Mouse (Mus musculus) hindbrain, postnatal 0 days (tissue): ENCODE measurements at regions not wholly inside any gene's neighbourhood (a gene's known extent, or its start where the extent isn't known, plus 50 kb on each side); places are given as distances from the start of the nearest gene placed in this dataset.

Experiments used
- ATAC-seq: fragments of 200-750 bp; cut with Nextera tagmentation; 2 replicates; pipeline ENCODE4 v1.8.0; 2017; ENCODE audit warnings: mild to moderate bottlenecking, moderate TSS enrichment, moderate library complexity
- DNase-seq: peaks from one replicate; pipeline ENCODE4 v3.0.0-alpha.2; 2015; ENCODE audit warnings: low spot score
- H3K27ac ChIP-seq: fragments of 300-500 bp; sonication (generic); 2 replicates; pipeline ENCODE4 v1.5.1; 2014; ENCODE audit warnings: mild to moderate bottlenecking
- H3K27me3 ChIP-seq: fragments of 300-500 bp; sonication (generic); 2 replicates; pipeline ENCODE4 v1.6.1; 2014; ENCODE audit warnings: low read length, mixed read lengths; ENCODE audit not compliant: insufficient read depth
- H3K36me3 ChIP-seq: fragments of 300-500 bp; sonication (generic); 2 replicates; pipeline ENCODE4 v1.6.1; 2014; ENCODE audit warnings: low read length, mixed read lengths; ENCODE audit not compliant: insufficient read depth
- H3K4me1 ChIP-seq: fragments of 300-500 bp; sonication (generic); 2 replicates; pipeline ENCODE4 v1.6.1; 2014; ENCODE audit warnings: antibody characterized with exemption, low read length, mixed read lengths; ENCODE audit not compliant: insufficient read depth
- H3K4me2 ChIP-seq: fragments of 300-500 bp; sonication (generic); 2 replicates; pipeline ENCODE4 v1.6.1; 2014; ENCODE audit warnings: low read depth, mild to moderate bottlenecking, low read length, moderate library complexity, mixed read lengths
- H3K4me3 ChIP-seq: fragments of 300-500 bp; sonication (generic); 2 replicates; pipeline ENCODE4 v1.5.1; 2014; ENCODE audit warnings: low read length
- H3K9ac ChIP-seq: fragments of 300-500 bp; sonication (generic); replicated peaks from 2 replicates; pipeline ENCODE4 v1.6.1; 2014; ENCODE audit warnings: mild to moderate bottlenecking, low read length, moderate library complexity, mixed read lengths
- H3K9me3 ChIP-seq: fragments of 300-500 bp; sonication (generic); 2 replicates; pipeline ENCODE4 v1.6.1; 2016; ENCODE audit warnings: low read length, mixed read lengths
- CTCF ChIP-seq: IDR thresholded peaks from 2 replicates; pipeline ENCODE4 v1.5.1; 2016; ENCODE audit warnings: antibody characterized with exemption, control low read depth, low read depth
- WGBS: fragments of 180-500 bp; shearing (Covaris S2); extraction: QIAGEN DNeasy Blood & Tissue Kit; methylation state at CpG from one replicate; pipeline ENCODE4 v1.1.7; 2014; 5-methylcytosine and 5-hydroxymethylcytosine counted together

DNA sequence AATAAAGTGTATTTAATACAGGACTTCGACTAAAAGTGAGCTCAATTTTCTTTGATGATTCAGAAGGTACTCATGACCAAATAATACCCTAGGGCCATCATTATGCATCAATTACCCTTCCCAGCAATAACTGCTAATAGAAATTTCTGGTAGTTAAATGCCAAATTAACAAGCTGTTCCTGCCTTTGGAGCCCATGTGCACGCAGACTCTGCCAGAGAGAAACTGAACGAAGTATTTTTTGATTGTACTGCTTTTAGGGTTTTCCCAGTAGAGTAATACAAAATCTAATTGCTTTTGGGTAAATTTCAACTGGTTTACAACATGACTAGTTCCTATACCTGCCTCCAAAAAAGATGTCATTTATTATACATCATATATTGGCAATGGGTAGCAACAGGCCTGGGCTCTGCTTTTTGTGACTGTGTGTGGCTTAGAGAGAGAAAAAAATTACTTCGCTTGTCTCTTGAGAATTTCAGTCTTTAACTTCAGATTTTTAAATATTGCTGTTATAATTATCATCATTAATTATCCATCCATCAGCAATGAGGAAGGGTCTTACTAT lies 109.4 kb upstream of the Igf1 start:
- 0 out of 2 replicates have a peak, but pooled peaks have one; percentile 12 for ATAC-seq
- WGBS = 68% methylated on average over 4 of the region's 4 CpGs
- peak; percentile 40 for DNase-seq

DNA sequence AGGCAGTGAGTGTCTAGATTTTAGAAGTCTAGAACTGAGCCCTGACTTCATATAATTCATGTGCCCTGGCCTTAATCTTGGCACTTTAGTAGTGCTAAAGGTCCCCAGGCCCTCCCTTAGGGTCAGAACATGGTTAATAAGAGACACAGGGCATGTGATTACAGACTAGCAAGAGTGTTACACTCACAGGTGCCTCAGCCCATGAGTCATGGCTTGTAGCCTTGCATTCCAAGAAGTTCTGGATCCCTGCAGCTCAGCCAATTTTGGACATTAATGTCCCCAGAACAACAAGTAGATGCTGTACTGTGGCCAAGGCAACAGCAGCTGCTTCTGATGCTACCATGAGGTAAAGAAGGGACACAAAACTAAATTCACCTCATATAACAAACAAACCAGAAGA lies 107.7 kb upstream of the Igf1 start:
- Histone ChIP-seq H3K27ac (no peak overlapping the region), H3K36me3 (no peaks in the 10 kb centered on the region), H3K27me3 (no peaks in the 10 kb centered on the region), H3K4me2 (no peak overlapping the region), H3K9me3 (no peaks in the 10 kb centered on the region), H3K4me3 (no peak overlapping the region), H3K4me1 (no peaks in the 10 kb centered on the region), H3K9ac (no peak overlapping the region)
- DNase-seq (no peak), ATAC-seq (no peak)
- no peak for TF ChIP-seq CTCF

More for the DNA sequence above, 109.4 kb upstream of the Igf1 start:
- H3K4me2 ChIP-seq = no peak overlapping the region
- no peak overlapping the region for H3K4me3 ChIP-seq
- no peak for TF ChIP-seq CTCF
- no peak overlapping the region for H3K27ac ChIP-seq
- H3K4me1 ChIP-seq = no peaks in the 10 kb centered on the region
- H3K36me3 ChIP-seq = no peaks in the 10 kb centered on the region
- H3K9me3 ChIP-seq = no peaks in the 10 kb centered on the region
- H3K9ac ChIP-seq = no peak overlapping the region
- no peaks in the 10 kb centered on the region for H3K27me3 ChIP-seq

DNA sequence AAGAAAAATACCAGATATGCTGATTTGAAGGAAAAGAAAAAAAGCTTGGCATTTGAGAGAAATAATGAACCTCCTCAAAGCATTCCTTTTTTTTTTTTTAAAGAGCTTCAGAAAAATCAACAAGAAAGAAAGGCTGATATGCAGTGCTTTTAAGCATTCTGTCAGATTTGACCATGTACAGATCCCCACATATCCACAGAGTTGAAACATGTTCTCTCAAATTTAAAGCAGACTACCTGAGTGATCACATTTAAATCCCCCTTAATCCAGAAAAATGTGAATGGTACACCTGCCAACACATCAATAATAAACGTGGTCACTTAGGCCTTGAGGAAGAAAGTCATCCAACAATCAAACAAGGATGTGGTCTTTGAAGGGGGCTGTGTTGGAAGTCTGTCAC lies 107.1 kb upstream of the Igf1 start:
- H3K4me3 ChIP-seq = no peak overlapping the region
- WGBS = 74% methylated on average over 1 of the region's 1 CpGs
- DNase-seq = no peak
- H3K27ac ChIP-seq = no peak overlapping the region
- no peak overlapping the region for H3K4me2 ChIP-seq
- H3K36me3 ChIP-seq = no peaks in the 10 kb centered on the region
- no peaks in the 10 kb centered on the region for H3K4me1 ChIP-seq
- no peak overlapping the region for H3K9ac ChIP-seq
- no peaks in the 10 kb centered on the region for H3K27me3 ChIP-seq
- ATAC-seq = no peak
- H3K9me3 ChIP-seq = no peaks in the 10 kb centered on the region
- no peak for TF ChIP-seq CTCF

DNA sequence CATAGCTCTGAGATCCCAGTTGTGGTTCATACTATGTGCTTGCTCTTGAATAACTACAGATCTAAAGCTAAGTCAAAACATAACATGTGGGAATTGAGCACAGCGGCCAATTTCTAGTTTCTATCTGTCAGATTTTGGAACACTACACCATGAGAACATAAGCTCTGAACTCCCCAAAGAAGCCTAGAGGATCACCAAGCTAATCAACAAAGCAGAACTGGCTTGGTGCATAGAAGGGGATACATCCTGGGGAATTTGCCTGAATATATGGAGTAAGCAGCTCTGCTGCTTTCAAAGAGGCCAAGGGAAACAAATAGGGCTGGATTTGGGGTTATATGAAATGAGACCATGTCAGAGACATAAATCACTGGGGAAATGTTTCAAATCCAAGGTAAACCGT lies 105.9 kb upstream of the Igf1 start:
- Histone ChIP-seq H3K4me1 (no peaks in the 10 kb centered on the region), H3K27me3 (no peaks in the 10 kb centered on the region), H3K4me3 (no peak overlapping the region), H3K36me3 (no peaks in the 10 kb centered on the region), H3K9me3 (no peaks in the 10 kb centered on the region), H3K4me2 (no peak overlapping the region), H3K27ac (no peak overlapping the region), H3K9ac (no peak overlapping the region)
- no peak for TF ChIP-seq CTCF
- 83% methylated on average over 2 of the region's 2 CpGs for WGBS
- no peak for ATAC-seq
- DNase-seq = no peak

DNA sequence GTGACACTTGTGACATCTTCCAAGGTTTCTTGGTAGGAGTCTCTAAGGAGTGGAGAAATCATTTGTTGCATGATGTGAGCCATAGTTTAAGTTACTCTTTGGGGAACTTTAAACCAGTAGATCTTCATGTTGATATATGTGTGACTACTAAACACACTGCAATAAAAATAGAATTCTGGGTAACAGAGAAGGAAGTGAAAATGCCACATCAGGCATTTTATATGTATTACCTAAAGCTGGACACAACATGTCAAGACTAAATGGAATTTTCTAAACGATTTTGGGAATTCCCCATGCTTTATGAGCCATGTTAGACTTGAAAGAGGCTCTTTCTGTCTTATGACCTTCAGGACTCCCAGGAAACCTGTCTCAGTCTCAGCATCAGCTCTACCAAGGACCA lies 104.6 kb upstream of the Igf1 start:
- Histone ChIP-seq H3K9ac (no peak overlapping the region), H3K27me3 (no peaks in the 10 kb centered on the region), H3K4me2 (no peak overlapping the region), H3K4me3 (no peak overlapping the region), H3K9me3 (no peaks in the 10 kb centered on the region), H3K4me1 (no peaks in the 10 kb centered on the region), H3K27ac (no peak overlapping the region), H3K36me3 (no peaks in the 10 kb centered on the region)
- ATAC-seq = no peak
- TF ChIP-seq CTCF = no peak
- WGBS = 45% methylated on average over 1 of the region's 1 CpGs
- DNase-seq = no peak

DNA sequence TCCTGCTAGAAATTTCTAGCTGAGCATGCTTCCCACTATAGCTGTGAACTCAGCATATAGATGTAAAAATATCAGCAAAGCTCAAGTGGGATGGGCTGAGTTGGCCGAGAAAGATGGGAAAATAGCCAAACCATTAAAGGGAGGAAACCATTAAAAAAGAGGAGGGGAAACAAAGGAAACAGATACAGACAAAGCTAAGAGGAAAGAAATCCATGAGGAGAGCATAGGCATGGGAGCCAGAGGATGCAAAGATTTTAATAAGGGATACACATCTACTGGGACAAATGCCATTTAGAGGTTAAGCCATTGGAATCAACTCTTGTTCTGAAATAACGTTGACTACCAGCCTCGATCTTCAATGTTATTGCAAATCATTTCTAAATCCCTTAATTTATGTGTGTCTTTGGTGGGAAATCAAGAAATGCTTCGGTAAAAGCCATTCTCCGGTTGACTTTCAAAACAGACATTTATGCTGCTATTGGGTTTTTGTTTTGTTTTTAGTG lies 96.5 kb upstream of the Igf1 start:
- no peak for DNase-seq
- H3K27me3 ChIP-seq = no peaks in the 10 kb centered on the region
- no peaks in the 10 kb centered on the region for H3K9me3 ChIP-seq
- H3K4me1 ChIP-seq = no peaks in the 10 kb centered on the region
- no peak for ATAC-seq
- no peak overlapping the region for H3K9ac ChIP-seq
- 81% methylated on average over 5 of the region's 5 CpGs for WGBS
- H3K4me3 ChIP-seq = no peak overlapping the region
- H3K27ac ChIP-seq = no peak overlapping the region
- no peak overlapping the region for H3K4me2 ChIP-seq
- no peak for TF ChIP-seq CTCF
- H3K36me3 ChIP-seq = no peaks in the 10 kb centered on the region

DNA sequence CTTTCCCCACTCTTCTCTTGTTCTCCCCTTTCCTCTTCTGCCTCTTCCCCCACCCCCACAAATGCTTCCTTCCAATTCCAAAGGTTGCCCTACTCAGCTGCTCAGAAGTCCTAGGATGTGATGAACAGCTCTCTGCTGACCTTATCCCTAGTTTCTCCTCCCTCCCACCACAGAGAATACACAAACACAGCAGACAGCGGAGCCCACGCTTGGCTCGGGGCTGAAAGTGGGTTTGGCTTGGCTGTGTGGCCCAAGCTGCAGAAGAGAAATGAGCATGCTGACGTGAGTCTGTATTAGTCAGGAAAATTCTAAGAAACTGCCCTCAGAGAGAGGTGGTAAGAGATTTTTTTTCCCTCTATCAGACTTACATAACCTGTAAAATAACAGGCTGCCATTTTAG lies 70.5 kb upstream of the Igf1 start:
- Histone ChIP-seq H3K36me3 (no peaks in the 10 kb centered on the region), H3K4me1 (no peaks in the 10 kb centered on the region), H3K27ac (no peak overlapping the region), H3K9me3 (no peaks in the 10 kb centered on the region), H3K4me3 (no peak overlapping the region), H3K27me3 (no peaks in the 10 kb centered on the region), H3K4me2 (no peak overlapping the region), H3K9ac (no peak overlapping the region)
- no peak for TF ChIP-seq CTCF
- ATAC-seq = no peak
- 55% methylated on average over 4 of the region's 4 CpGs for WGBS
- peak; percentile 11 for DNase-seq
